Mouse (Mus musculus): ENCODE measurements at regions not wholly inside any gene's neighbourhood (a gene's known extent, or its start where the extent isn't known, plus 50 kb on each side); places are given as distances from the start of the nearest gene placed in this dataset.
"Not testable (repeated sequence)": the region's sequence is repeated elsewhere in the genome, so short reads cannot be mapped to it uniquely, and the experiment has no call there.

- Histone ChIP-seq H3K27me3 (ENCODE audit: control insufficient read depth, insufficient read depth, low read length, poor library complexity, severe bottlenecking) (no peaks in the 10 kb centered on the region), H3K36me3 (ENCODE audit: control insufficient read depth, insufficient read depth, low read length, poor library complexity, severe bottlenecking) (no peaks in the 10 kb centered on the region)
- no peak for DNase-seq (ENCODE audit: low read depth, low spot score)
Measured at GRCm38 (mm10) chr4:124395966-124396395, 214.6 kb downstream of the 3100002H09Rik start.

- DNase-seq (ENCODE audit: low read depth, low spot score) = no peak
Measured at GRCm38 (mm10) chr4:124395069-124395965, 215.3 kb downstream of the 3100002H09Rik start.

GRCm38 (mm10) chr4:124393595-124393994 lies 217.0 kb downstream of the 3100002H09Rik start:
- H3K36me3 ChIP-seq (ENCODE audit: control insufficient read depth, insufficient read depth, low read length, poor library complexity, severe bottlenecking) = no peaks in the 10 kb centered on the region
- no peak for DNase-seq (ENCODE audit: low read depth, low spot score)
- H3K27me3 ChIP-seq (ENCODE audit: control insufficient read depth, insufficient read depth, low read length, poor library complexity, severe bottlenecking) = no peaks in the 10 kb centered on the region

More at GRCm38 (mm10) chr4:124395069-124395965, 215.3 kb downstream of the 3100002H09Rik start:
- H3K27me3 ChIP-seq (ENCODE audit: control insufficient read depth, insufficient read depth, low read length, poor library complexity, severe bottlenecking) = no peaks in the 10 kb centered on the region
- H3K36me3 ChIP-seq (ENCODE audit: control insufficient read depth, insufficient read depth, low read length, poor library complexity, severe bottlenecking) = no peaks in the 10 kb centered on the region

- DNase-seq (ENCODE audit: low read depth, low spot score) = no peak
- Histone ChIP-seq H3K36me3 (ENCODE audit: control insufficient read depth, insufficient read depth, low read length, poor library complexity, severe bottlenecking) (no peaks in the 10 kb centered on the region), H3K27me3 (ENCODE audit: control insufficient read depth, insufficient read depth, low read length, poor library complexity, severe bottlenecking) (no peaks in the 10 kb centered on the region)
Measured at GRCm38 (mm10) chr4:124389067-124389466, 221.5 kb downstream of the 3100002H09Rik start.

- no peak for DNase-seq (ENCODE audit: low read depth, low spot score)
- Histone ChIP-seq H3K27me3 (ENCODE audit: control insufficient read depth, insufficient read depth, low read length, poor library complexity, severe bottlenecking) (no peaks in the 10 kb centered on the region), H3K36me3 (ENCODE audit: control insufficient read depth, insufficient read depth, low read length, poor library complexity, severe bottlenecking) (no peaks in the 10 kb centered on the region)
Measured at GRCm38 (mm10) chr4:124385106-124386055, 225.2 kb downstream of the 3100002H09Rik start.

GRCm38 (mm10) chr4:124376504-124376903 lies 234.1 kb downstream of the 3100002H09Rik start:
- no peak for DNase-seq (ENCODE audit: low read depth, low spot score)
- H3K27me3 ChIP-seq (ENCODE audit: control insufficient read depth, insufficient read depth, low read length, poor library complexity, severe bottlenecking) = no peaks in the 10 kb centered on the region
- H3K36me3 ChIP-seq (ENCODE audit: control insufficient read depth, insufficient read depth, low read length, poor library complexity, severe bottlenecking) = no peaks in the 10 kb centered on the region

- H3K36me3 ChIP-seq (ENCODE audit: control insufficient read depth, insufficient read depth, low read length, poor library complexity, severe bottlenecking) = no peaks in the 10 kb centered on the region
- DNase-seq (ENCODE audit: low read depth, low spot score) = no peak
- no peaks in the 10 kb centered on the region for H3K27me3 ChIP-seq (ENCODE audit: control insufficient read depth, insufficient read depth, low read length, poor library complexity, severe bottlenecking)
Measured at GRCm38 (mm10) chr4:124375581-124375980, 235.0 kb downstream of the 3100002H09Rik start.

GRCm38 (mm10) chr4:124368831-124369230 lies 241.8 kb downstream of the 3100002H09Rik start:
- H3K36me3 ChIP-seq (ENCODE audit: control insufficient read depth, insufficient read depth, low read length, poor library complexity, severe bottlenecking) = no peaks in the 10 kb centered on the region
- H3K27me3 ChIP-seq (ENCODE audit: control insufficient read depth, insufficient read depth, low read length, poor library complexity, severe bottlenecking) = no peaks in the 10 kb centered on the region
- DNase-seq (ENCODE audit: low read depth, low spot score) = no peak

GRCm38 (mm10) chr4:124368085-124368484 lies 242.5 kb downstream of the 3100002H09Rik start:
- Histone ChIP-seq H3K27me3 (ENCODE audit: control insufficient read depth, insufficient read depth, low read length, poor library complexity, severe bottlenecking) (no peaks in the 10 kb centered on the region), H3K36me3 (ENCODE audit: control insufficient read depth, insufficient read depth, low read length, poor library complexity, severe bottlenecking) (no peaks in the 10 kb centered on the region)
- DNase-seq (ENCODE audit: low read depth, low spot score) = no peak

- DNase-seq (ENCODE audit: low read depth, low spot score) = no peak
- no peaks in the 10 kb centered on the region; the same call in 1 of the 2 replicates for H3K27me3 ChIP-seq (ENCODE audit: control insufficient read depth, insufficient read depth, low read length, poor library complexity, severe bottlenecking)
- no peaks in the 10 kb centered on the region for H3K36me3 ChIP-seq (ENCODE audit: control insufficient read depth, insufficient read depth, low read length, poor library complexity, severe bottlenecking)
Measured at GRCm38 (mm10) chr4:124360578-124360908, 250.1 kb downstream of the 3100002H09Rik start.

GRCm38 (mm10) chr4:124359707-124360577 lies 250.7 kb downstream of the 3100002H09Rik start:
- Histone ChIP-seq H3K27me3 (ENCODE audit: control insufficient read depth, insufficient read depth, low read length, poor library complexity, severe bottlenecking) (no peaks in the 10 kb centered on the region; the same call in 1 of the 2 replicates), H3K36me3 (ENCODE audit: control insufficient read depth, insufficient read depth, low read length, poor library complexity, severe bottlenecking) (no peaks in the 10 kb centered on the region)
- DNase-seq (ENCODE audit: low read depth, low spot score) = no peak

GRCm38 (mm10) chr4:124358456-124358855 lies 252.1 kb downstream of the 3100002H09Rik start:
- H3K27me3 ChIP-seq (ENCODE audit: control insufficient read depth, insufficient read depth, low read length, poor library complexity, severe bottlenecking); DNase-seq (ENCODE audit: low read depth, low spot score); H3K36me3 ChIP-seq (ENCODE audit: control insufficient read depth, insufficient read depth, low read length, poor library complexity, severe bottlenecking): not testable (repeated sequence)

- no peaks in the 10 kb centered on the region for H3K36me3 ChIP-seq (ENCODE audit: control insufficient read depth, insufficient read depth, low read length, poor library complexity, severe bottlenecking)
- no peak for DNase-seq (ENCODE audit: low read depth, low spot score)
- no peaks in the 10 kb centered on the region for H3K27me3 ChIP-seq (ENCODE audit: control insufficient read depth, insufficient read depth, low read length, poor library complexity, severe bottlenecking)
Measured at GRCm38 (mm10) chr4:124350361-124350760, 260.2 kb downstream of the 3100002H09Rik start.

All from splenic B cell, adult 2 months (primary cell).